8 mouse cellular contexts compared by ENCODE assay signal in genomic region chr4:117125910-117126674, GRCm38 (mm10). TPM values are rescaled to one million over a fixed set of nuclear protein-coding genes. Genes with fewer than 3 reads are reported as not detected.
DNase-seq lines count a peak whose midpoint lies in the region; ATAC-seq lines count a peak whose summit lies in the region.

No protein-coding gene starts in this region.

- H3K4me2 ChIP-seq in hindbrain, embryonic 13.5 days: 0 out of 2 replicates have a peak overlapping the region, but pooled peaks have one; percentile 10
- peak overlapping the region; percentile 7; the same call in 1 of the 2 replicates for H3K4me2 ChIP-seq in limb, embryonic 15.5 days
- no peak overlapping the region for H3K4me2 ChIP-seq in midbrain, embryonic 16.5 days (ENCODE audit: low read length)

- H3K4me3 ChIP-seq in hindbrain, embryonic 13.5 days: no peak overlapping the region
- H3K4me3 ChIP-seq in limb, embryonic 15.5 days: no peak overlapping the region
- no peak overlapping the region for H3K4me3 ChIP-seq in midbrain, embryonic 16.5 days (ENCODE audit: low read depth, low read length)

- H3K9ac ChIP-seq in hindbrain, embryonic 13.5 days: peak overlapping the region; percentile 60
- H3K9ac ChIP-seq in limb, embryonic 15.5 days: no peak overlapping the region
- H3K9ac ChIP-seq in midbrain, embryonic 16.5 days (ENCODE audit: low read depth, low read length): peak overlapping the region; percentile 59; the same call in 1 of the 2 replicates

- H3K27ac ChIP-seq in hindbrain, embryonic 13.5 days: peak overlapping the region; percentile 89
- peak overlapping the region; percentile 92 for H3K27ac ChIP-seq in limb, embryonic 15.5 days
- peak overlapping the region; percentile 72 for H3K27ac ChIP-seq in midbrain, embryonic 16.5 days (ENCODE audit: low read length)

- ATAC-seq in hindbrain, embryonic 13.5 days (ENCODE audit: low FRiP score): peak; percentile 11; the same call in 1 of the 2 replicates
- peak; percentile 64 for ATAC-seq in limb, embryonic 15.5 days (ENCODE audit: insufficient number of reproducible peaks, low FRiP score, low TSS enrichment, low read depth)
- no peak for ATAC-seq in midbrain, embryonic 16.5 days

- no peaks in the 10 kb centered on the region for H3K27me3 ChIP-seq in hindbrain, embryonic 13.5 days
- H3K27me3 ChIP-seq in limb, embryonic 15.5 days: no peaks in the 10 kb centered on the region
- no peaks in the 10 kb centered on the region for H3K27me3 ChIP-seq in midbrain, embryonic 16.5 days (ENCODE audit: control insufficient read depth, insufficient read depth, low read depth, low read length)

- peaks cover 34% of the 10 kb centered on the region for H3K36me3 ChIP-seq in hindbrain, embryonic 13.5 days
- peaks cover 26% of the 10 kb centered on the region for H3K36me3 ChIP-seq in limb, embryonic 15.5 days
- peaks cover 11% of the 10 kb centered on the region for H3K36me3 ChIP-seq in midbrain, embryonic 16.5 days (ENCODE audit: control insufficient read depth, insufficient read depth, low read length)

- H3K4me1 ChIP-seq in hindbrain, embryonic 13.5 days (replicated peaks): peaks cover 37% of the 10 kb centered on the region
- peaks cover 39% of the 10 kb centered on the region for H3K4me1 ChIP-seq in limb, embryonic 15.5 days
- peaks cover 10% of the 10 kb centered on the region for H3K4me1 ChIP-seq in midbrain, embryonic 16.5 days (ENCODE audit: control insufficient read depth, insufficient read depth, low read length)

- peak; percentile 80 for DNase-seq in layer of hippocampus, adult 9-11 months
- no peak for DNase-seq in layer of hippocampus, postnatal 25 days (ENCODE audit: extremely low spot score in 1 of 2, low spot score in 1 of 2)
- peak; percentile 45 to 56 for DNase-seq in adrenal gland, adult 18-20 months (ENCODE audit: low spot score in 2 of 2)
- peak; percentile 49 to 61 for DNase-seq in frontal cortex, postnatal 10 days (ENCODE audit: low spot score in 2 of 2)
- peak; percentile 62 for DNase-seq in thymus, postnatal 10 days (ENCODE audit: low spot score in 2 of 2)

- WGBS in hindbrain, embryonic 13.5 days: 49% methylated on average over 15 of the region's 15 CpGs
- WGBS in limb, embryonic 15.5 days: 32% methylated on average over 15 of the region's 15 CpGs
- 47% methylated on average over 15 of the region's 15 CpGs for WGBS in midbrain, embryonic 16.5 days

- H3K9me3 ChIP-seq in hindbrain, embryonic 13.5 days: no peaks in the 10 kb centered on the region
- no peaks in the 10 kb centered on the region for H3K9me3 ChIP-seq in limb, embryonic 15.5 days
- H3K9me3 ChIP-seq in midbrain, embryonic 16.5 days (replicated peaks; ENCODE audit: control insufficient read depth, low read length, poor library complexity, severe bottlenecking): no peaks in the 10 kb centered on the region

RNA-seq across cellular contexts. Expression of gene Tctex1d4, which starts 0.5 kb away (rescaled TPM):
- under 1 TPM; 0.27 to 0.75 TPM for total RNA-seq in layer of hippocampus, postnatal 25 days (2021)
- not detected for total RNA-seq in adrenal gland, adult 18-20 months (2021)
- 0.86 TPM in 1 of 2 replicates, not detected in the other for polyA plus RNA-seq in hindbrain, embryonic 13.5 days (2015; fragmentation: Nextera tagmentation; extraction: Ambion mirVana)
- polyA plus RNA-seq in limb, embryonic 15.5 days (2015; fragmentation: Nextera tagmentation; extraction: Ambion mirVana): not detected in 2 replicates
- 0.46 and 1.1 TPM in 2 replicates for polyA plus RNA-seq in midbrain, embryonic 16.5 days (2015; fragmentation: Nextera tagmentation; extraction: Ambion mirVana)

RNA-seq across cellular contexts. Expression of gene Btbd19, which starts 0.6 kb away (rescaled TPM):
- 10 to 100 TPM; 10.5 to 12.1 TPM for total RNA-seq in layer of hippocampus, postnatal 25 days (2021)
- 10 to 100 TPM in 1 of 2 experiments, 1 to 10 TPM in 1; 9.1 to 11.0 TPM for total RNA-seq in adrenal gland, adult 18-20 months (2021)
- polyA plus RNA-seq in hindbrain, embryonic 13.5 days (2015; fragmentation: Nextera tagmentation; extraction: Ambion mirVana): 3.9 and 4.2 TPM in 2 replicates
- 10.0 and 10.3 TPM in 2 replicates for polyA plus RNA-seq in limb, embryonic 15.5 days (2015; fragmentation: Nextera tagmentation; extraction: Ambion mirVana)
- 3.9 and 4.0 TPM in 2 replicates for polyA plus RNA-seq in midbrain, embryonic 16.5 days (2015; fragmentation: Nextera tagmentation; extraction: Ambion mirVana)

RNA-seq across cellular contexts. Expression of gene Plk3, which starts 7.7 kb away (rescaled TPM):
- total RNA-seq in layer of hippocampus, postnatal 25 days (2021): 10 to 100 TPM; 10.9 to 11.9 TPM
- total RNA-seq in adrenal gland, adult 18-20 months (2021): 10 to 100 TPM; 14.1 to 42.2 TPM
- 16.2 and 16.6 TPM in 2 replicates for polyA plus RNA-seq in hindbrain, embryonic 13.5 days (2015; fragmentation: Nextera tagmentation; extraction: Ambion mirVana)
- polyA plus RNA-seq in limb, embryonic 15.5 days (2015; fragmentation: Nextera tagmentation; extraction: Ambion mirVana): 5.7 and 6.8 TPM in 2 replicates
- 18.7 TPM in 2 replicates for polyA plus RNA-seq in midbrain, embryonic 16.5 days (2015; fragmentation: Nextera tagmentation; extraction: Ambion mirVana)

RNA-seq across cellular contexts. Expression of gene Rps8, which starts 30.0 kb away (rescaled TPM):
- 100 to 1,000 TPM; 437 to 521 TPM for total RNA-seq in layer of hippocampus, postnatal 25 days (2021)
- 100 to 1,000 TPM; 912 to 968 TPM for total RNA-seq in adrenal gland, adult 18-20 months (2021)
- 576 and 608 TPM in 2 replicates for polyA plus RNA-seq in hindbrain, embryonic 13.5 days (2015; fragmentation: Nextera tagmentation; extraction: Ambion mirVana)
- 803 and 994 TPM in 2 replicates for polyA plus RNA-seq in limb, embryonic 15.5 days (2015; fragmentation: Nextera tagmentation; extraction: Ambion mirVana)
- polyA plus RNA-seq in midbrain, embryonic 16.5 days (2015; fragmentation: Nextera tagmentation; extraction: Ambion mirVana): 381 and 382 TPM in 2 replicates

RNA-seq across cellular contexts. Expression of gene Ptch2, which starts 30.2 kb away (rescaled TPM):
- 1 to 10 TPM; 1.4 to 3.0 TPM for total RNA-seq in layer of hippocampus, postnatal 25 days (2021)
- 1 to 10 TPM; 2.2 to 2.6 TPM for total RNA-seq in adrenal gland, adult 18-20 months (2021)
- 6.8 and 7.9 TPM in 2 replicates for polyA plus RNA-seq in hindbrain, embryonic 13.5 days (2015; fragmentation: Nextera tagmentation; extraction: Ambion mirVana)
- polyA plus RNA-seq in limb, embryonic 15.5 days (2015; fragmentation: Nextera tagmentation; extraction: Ambion mirVana): 13.7 and 15.8 TPM in 2 replicates
- polyA plus RNA-seq in midbrain, embryonic 16.5 days (2015; fragmentation: Nextera tagmentation; extraction: Ambion mirVana): 7.4 and 9.5 TPM in 2 replicates

Comparison
In these comparisons a context has a peak if more than half of its experiments do, and no peak if none do; other contexts are left out.
1. DNase-seq: peak in layer of hippocampus, adult 9-11 months (single experiment), adrenal gland, adult 18-20 months (2 of 2), frontal cortex, postnatal 10 days (2 of 2) and thymus, postnatal 10 days (2 of 2); none in layer of hippocampus, postnatal 25 days (0 of 2).
2. Peak in every context shown above with its lines, with median percentiles within 50 percentile points of each other: H3K27ac ChIP-seq.